Mouse (Mus musculus) bone marrow, adult 2 months (tissue): ENCODE results near the gene Rtp2.

ENCODE experiments used
- CTCF ChIP-seq: fragments of 200-500 bp; IDR thresholded peaks from 2 replicates; pipeline ENCODE4 v1.5.1; 2011; ENCODE audit warnings: low read length, control low read depth; ENCODE audit not compliant: control insufficient read depth, insufficient read depth
- POLR2A ChIP-seq: fragments of 200-500 bp; IDR thresholded peaks from 2 replicates; pipeline ENCODE4 v1.6.1; 2011; ENCODE audit warnings: low read depth, mild to moderate bottlenecking, control low read depth, low read length, borderline replicate concordance; ENCODE audit not compliant: control insufficient read depth

GRCm38 (mm10) chr16:23947654-23948053 is 15.5 kb upstream of the Rtp2 start:
- TF ChIP-seq POLR2A = no peak
- no peak for TF ChIP-seq CTCF
